Mouse (Mus musculus) myocyte (in vitro differentiated cells): ENCODE data around the gene Mgmt. TPM values are rescaled to one million over a fixed set of nuclear protein-coding genes. Genes with fewer than 3 reads are reported as not detected.

Source experiments
- H3K27me3 ChIP-seq: one replicate; pipeline ENCODE4 v1.6.1; 2011; ENCODE audit not compliant: control insufficient read depth, insufficient read depth, insufficient read length
- H3K36me3 ChIP-seq: one replicate; pipeline ENCODE4 v1.6.1; 2011; ENCODE audit not compliant: control insufficient read depth, insufficient read depth
- H3K4me2 ChIP-seq: one replicate; pipeline ENCODE4 v1.6.1; 2011; ENCODE audit warnings: low read depth, control low read depth
- H3K4me3 ChIP-seq: one replicate; pipeline ENCODE4 v1.5.1; 2011; ENCODE audit warnings: mild to moderate bottlenecking, control low read depth, moderate library complexity
- H3K79me2 ChIP-seq: one replicate; pipeline ENCODE4 v1.6.1; 2011; ENCODE audit not compliant: control insufficient read depth, insufficient read depth
- H3ac ChIP-seq: one replicate; pipeline ENCODE4 v1.6.1; 2011; ENCODE audit not compliant: control insufficient read depth, insufficient read length
- CEBPB ChIP-seq: IDR thresholded peaks from 2 replicates; pipeline ENCODE4 v1.6.1; 2011; ENCODE audit warnings: mild to moderate bottlenecking, moderate library complexity; ENCODE audit not compliant: poor library complexity, insufficient read depth, severe bottlenecking
- E2F4 ChIP-seq: IDR thresholded peaks from one replicate; pipeline ENCODE4 v1.6.1; 2011; ENCODE audit warnings: mild to moderate bottlenecking, control low read depth, moderate library complexity; ENCODE audit not compliant: insufficient read depth
- MAX ChIP-seq: IDR thresholded peaks from one replicate; pipeline ENCODE4 v1.6.1; 2011; ENCODE audit warnings: low read depth, mild to moderate bottlenecking, control low read depth
- MYOD1 ChIP-seq, 3 experiments: IDR thresholded peaks; one replicate each; pipeline ENCODE4 v1.6.1; 2011; ENCODE audit warnings: control low read depth in 2 of 3, low read depth in 2 of 3, mild to moderate bottlenecking in 2 of 3, moderate library complexity in 1 of 3; ENCODE audit not compliant: insufficient read length in 2 of 3, control insufficient read depth in 1 of 3
- MYOG ChIP-seq, 3 experiments: IDR thresholded peaks; one replicate each; pipeline ENCODE4 v1.6.1; 2011; ENCODE audit warnings: control low read depth in 2 of 3, low read depth in 2 of 3, mild to moderate bottlenecking in 2 of 3; ENCODE audit not compliant: insufficient read length in 2 of 3, control insufficient read depth in 1 of 3, insufficient read depth in 1 of 3
- POLR2A ChIP-seq: IDR thresholded peaks from one replicate; pipeline ENCODE4 v1.6.1; 2011; ENCODE audit warnings: low read depth, mild to moderate bottlenecking, control low read depth, moderate library complexity; ENCODE audit not compliant: insufficient read length
- POLR2AphosphoS2 ChIP-seq: IDR thresholded peaks from one replicate; pipeline ENCODE4 v1.6.1; 2011; ENCODE audit warnings: low read depth, control low read depth; ENCODE audit not compliant: insufficient read length
- REST ChIP-seq: IDR thresholded peaks from one replicate; pipeline ENCODE4 v1.6.1; 2011; ENCODE audit warnings: mild to moderate bottlenecking, control low read depth, moderate library complexity; ENCODE audit not compliant: insufficient read depth, insufficient read length
- SRF ChIP-seq: IDR thresholded peaks from one replicate; pipeline ENCODE4 v1.6.1; 2011; ENCODE audit warnings: low read depth; ENCODE audit not compliant: control insufficient read depth, insufficient read length
- TCF12 ChIP-seq: IDR thresholded peaks from one replicate; pipeline ENCODE4 v1.6.1; 2011; ENCODE audit warnings: mild to moderate bottlenecking, control low read depth; ENCODE audit not compliant: poor library complexity, insufficient read depth, severe bottlenecking
- TCF3 ChIP-seq: IDR thresholded peaks from one replicate; pipeline ENCODE4 v1.6.1; 2011; ENCODE audit warnings: low read depth, control low read depth; ENCODE audit not compliant: insufficient read length
- USF1 ChIP-seq: IDR thresholded peaks from one replicate; pipeline ENCODE4 v1.6.1; 2011; ENCODE audit warnings: low read depth, mild to moderate bottlenecking, control low read depth, moderate library complexity
- polyA plus RNA-seq: library from polyadenylated mRNA; unstranded; fragments of >200 nt; fragmentation: generic; extraction: Trizol; gene quantifications from one replicate; pipeline ENCODE4 v1.2.1, GENCODE M21; 2012; ENCODE audit warnings: missing spikeins

Mgmt gene
- polyA plus RNA-seq, 1 experiment = 1.3 TPM

GRCm38 (mm10) chr7:137080171-137080570 is 185.8 kb downstream of the Mgmt start:
- H3K79me2 ChIP-seq = no peaks in the 10 kb centered on the region
- H3K27me3 ChIP-seq = no peaks in the 10 kb centered on the region
- H3K36me3 ChIP-seq = no peaks in the 10 kb centered on the region
- H3K4me2 ChIP-seq = no peak overlapping the region
- H3K4me3 ChIP-seq = no peak overlapping the region
- TF ChIP-seq TCF12 = no peak
- no peak for TF ChIP-seq MYOD1 (IDR thresholded peaks at IDR 0.05; ENCODE audit: control insufficient read depth in 1 of 3, insufficient read length in 2 of 3, low read depth in 2 of 3)
- TF ChIP-seq POLR2A = no peak
- TF ChIP-seq MYOG (IDR thresholded peaks at IDR 0.05; ENCODE audit: control insufficient read depth in 1 of 3, insufficient read depth in 1 of 3, insufficient read length in 2 of 3, low read depth in 2 of 3) = no peak
- no peak for TF ChIP-seq USF1
- no peak for TF ChIP-seq TCF3
- no peak for TF ChIP-seq REST
- no peak for TF ChIP-seq SRF
- TF ChIP-seq MAX = no peak
- TF ChIP-seq CEBPB = no peak
- no peak for TF ChIP-seq E2F4
- no peak overlapping the region for H3ac ChIP-seq

- Histone ChIP-seq H3K36me3 (no peaks in the 10 kb centered on the region), H3K4me2 (no peak overlapping the region), H3K4me3 (no peak overlapping the region), H3ac (no peak overlapping the region), H3K79me2 (no peaks in the 10 kb centered on the region), H3K27me3 (no peaks in the 10 kb centered on the region)
- TF ChIP-seq MYOG (IDR thresholded peaks at IDR 0.05; ENCODE audit: control insufficient read depth in 1 of 3, insufficient read depth in 1 of 3, insufficient read length in 2 of 3, low read depth in 2 of 3) (no peak), CEBPB (no peak), TCF3 (no peak), E2F4 (no peak), REST (no peak), POLR2A (no peak), POLR2AphosphoS2 (no peak), MAX (no peak), TCF12 (no peak), SRF (no peak), USF1 (no peak), MYOD1 (IDR thresholded peaks at IDR 0.05; ENCODE audit: control insufficient read depth in 1 of 3, insufficient read length in 2 of 3, low read depth in 2 of 3) (no peak)
Measured at GRCm38 (mm10) chr7:137082171-137082570, 187.8 kb downstream of the Mgmt start.

GRCm38 (mm10) chr7:137084651-137085050 is 190.2 kb downstream of the Mgmt start:
- H3K36me3 ChIP-seq = no peaks in the 10 kb centered on the region
- H3K4me3 ChIP-seq = no peak overlapping the region
- no peaks in the 10 kb centered on the region for H3K79me2 ChIP-seq
- H3ac ChIP-seq = no peak overlapping the region
- no peak overlapping the region for H3K4me2 ChIP-seq
- no peak for TF ChIP-seq TCF12
- no peak for TF ChIP-seq POLR2AphosphoS2
- TF ChIP-seq POLR2A = no peak
- TF ChIP-seq TCF3 = no peak
- TF ChIP-seq REST = no peak
- TF ChIP-seq CEBPB = no peak
- no peak for TF ChIP-seq MAX
- no peak for TF ChIP-seq E2F4
- no peak for TF ChIP-seq SRF
- TF ChIP-seq MYOG (IDR thresholded peaks at IDR 0.05; ENCODE audit: control insufficient read depth in 1 of 3, insufficient read depth in 1 of 3, insufficient read length in 2 of 3, low read depth in 2 of 3) = no peak
- TF ChIP-seq USF1 = no peak
- TF ChIP-seq MYOD1 (IDR thresholded peaks at IDR 0.05; ENCODE audit: control insufficient read depth in 1 of 3, insufficient read length in 2 of 3, low read depth in 2 of 3) = no peak
- H3K27me3 ChIP-seq = no peaks in the 10 kb centered on the region

- no peak for TF ChIP-seq REST
- TF ChIP-seq E2F4 = no peak
- TF ChIP-seq MAX = no peak
- TF ChIP-seq SRF = no peak
- TF ChIP-seq TCF12 = no peak
- no peak for TF ChIP-seq MYOD1 (IDR thresholded peaks at IDR 0.05; ENCODE audit: control insufficient read depth in 1 of 3, insufficient read length in 2 of 3, low read depth in 2 of 3)
- TF ChIP-seq TCF3 = no peak
- no peak for TF ChIP-seq POLR2A
- no peak for TF ChIP-seq CEBPB
- no peak for TF ChIP-seq POLR2AphosphoS2
- TF ChIP-seq USF1 = no peak
- TF ChIP-seq MYOG (IDR thresholded peaks at IDR 0.05; ENCODE audit: control insufficient read depth in 1 of 3, insufficient read depth in 1 of 3, insufficient read length in 2 of 3, low read depth in 2 of 3) = no peak
- Histone ChIP-seq H3K4me3 (no peak overlapping the region), H3K4me2 (peak overlapping the region; percentile 55), H3ac (no peak overlapping the region), H3K79me2 (no peaks in the 10 kb centered on the region), H3K27me3 (no peaks in the 10 kb centered on the region), H3K36me3 (no peaks in the 10 kb centered on the region)
Measured at GRCm38 (mm10) chr7:137085969-137086606, 191.7 kb downstream of the Mgmt start.
